Mouse (Mus musculus) CH12.LX (cell line): ENCODE data around the gene Gpr142. TPM values are rescaled to one million over a fixed set of nuclear protein-coding genes. Genes with fewer than 3 reads are reported as not detected.

Source experiments
- DNase-seq: peaks from one replicate; pipeline ENCODE4 v3.0.0-alpha.2; 2013; ENCODE audit errors: extremely low read depth
- H3K27ac ChIP-seq: 2 replicates; pipeline ENCODE4 v1.5.1; 2012; ENCODE audit warnings: low read depth, mild to moderate bottlenecking, control low read depth, moderate library complexity; ENCODE audit not compliant: insufficient read depth
- H3K27me3 ChIP-seq: replicated peaks from 2 replicates; pipeline ENCODE3; 2012; ENCODE audit warnings: inconsistent platforms
- H3K36me3 ChIP-seq, 2 experiments: replicated peaks in 1 of 2; 2 replicates each; pipeline versions ENCODE3 to v1.6.1; 2012; ENCODE audit warnings: inconsistent platforms in 1 of 2, low read length in 1 of 2, mild to moderate bottlenecking in 1 of 2, mixed read lengths in 1 of 2, moderate library complexity in 1 of 2; ENCODE audit not compliant: control insufficient read depth in 1 of 2, insufficient read depth in 1 of 2
- H3K4me1 ChIP-seq, 2 experiments: 2 replicates each; pipeline ENCODE4 v1.6.1; 2012; ENCODE audit warnings: inconsistent platforms in 1 of 2, moderate library complexity in 1 of 2; ENCODE audit not compliant: insufficient read depth in 2 of 2, control insufficient read depth in 1 of 2
- H3K4me2 ChIP-seq: 2 replicates; pipeline ENCODE4 v1.6.1; 2012; ENCODE audit warnings: low read depth, mild to moderate bottlenecking, control low read depth; ENCODE audit not compliant: poor library complexity, insufficient read depth, severe bottlenecking
- H3K4me3 ChIP-seq, 3 experiments: fragments of 150-350 bp in 1 of 3; sonication (generic) in 1 of 3; replicated peaks in 1 of 3; 2 replicates each; pipeline versions ENCODE3 to v1.5.1; 2011 to 2012; ENCODE audit warnings: low read depth in 2 of 3, low read length in 2 of 3, mild to moderate bottlenecking in 2 of 3, moderate library complexity in 2 of 3, control low read depth in 1 of 3, improper control_type of control experiment in 1 of 3, inconsistent platforms in 1 of 3, mixed read lengths in 1 of 3; ENCODE audit not compliant: poor library complexity in 1 of 3
- H3K79me2 ChIP-seq: replicated peaks from 2 replicates; pipeline ENCODE4 v1.6.1; 2012; ENCODE audit warnings: mild to moderate bottlenecking, moderate library complexity; ENCODE audit not compliant: control insufficient read depth, poor library complexity, insufficient read depth, severe bottlenecking; ENCODE audit errors: extremely low read depth
- H3K9ac ChIP-seq: 2 replicates; pipeline ENCODE4 v1.6.1; 2012; ENCODE audit warnings: low read depth, mild to moderate bottlenecking, control low read depth, moderate library complexity; ENCODE audit not compliant: insufficient read depth
- H3K9me3 ChIP-seq: replicated peaks from 2 replicates; pipeline ENCODE3; 2012; ENCODE audit warnings: low read length, inconsistent platforms, mixed read lengths
- CTCF ChIP-seq, 2 experiments: IDR thresholded peaks in 1 of 2; conservative IDR thresholded peaks in 1 of 2; 2 replicates each; pipeline ENCODE4 v1.5.1; 2011 to 2012; ENCODE audit warnings: low read depth in 2 of 2, low read length in 2 of 2, improper control_type of control experiment in 1 of 2, inconsistent platforms in 1 of 2, mild to moderate bottlenecking in 1 of 2, moderate library complexity in 1 of 2
- E2F4 ChIP-seq: IDR thresholded peaks from 2 replicates; pipeline ENCODE4 v1.6.1; 2011; ENCODE audit warnings: low read depth, low read length, improper control_type of control experiment; ENCODE audit not compliant: insufficient replicate concordance
- ELF1 ChIP-seq: IDR thresholded peaks from 2 replicates; pipeline ENCODE4 v1.6.1; 2014; ENCODE audit warnings: low read depth, mild to moderate bottlenecking, inconsistent platforms, low read length, improper control_type of control experiment
- IRF4 ChIP-seq: IDR thresholded peaks from 2 replicates; pipeline ENCODE4 v1.6.1; 2014; ENCODE audit warnings: low read depth, mild to moderate bottlenecking, inconsistent platforms, low read length, improper control_type of control experiment
- JUN ChIP-seq: IDR thresholded peaks from 2 replicates; pipeline ENCODE4 v1.6.1; 2011; ENCODE audit warnings: low read depth, mild to moderate bottlenecking, low read length, improper control_type of control experiment, moderate library complexity; ENCODE audit not compliant: insufficient read depth
- JUND ChIP-seq: conservative IDR thresholded peaks from 2 replicates; pipeline ENCODE4 v1.6.1; 2011; ENCODE audit warnings: low read depth, low read length, improper control_type of control experiment
- KAT2A ChIP-seq: IDR thresholded peaks from 2 replicates; pipeline ENCODE4 v1.6.1; 2012; ENCODE audit warnings: low read length, improper control_type of control experiment, inconsistent platforms; ENCODE audit not compliant: insufficient replicate concordance
- MAX ChIP-seq: IDR thresholded peaks from 2 replicates; pipeline ENCODE4 v1.6.1; 2011; ENCODE audit warnings: low read length, improper control_type of control experiment
- MXI1 ChIP-seq: IDR thresholded peaks from 2 replicates; pipeline ENCODE4 v1.6.1; 2011; ENCODE audit warnings: mild to moderate bottlenecking, low read depth, low read length, improper control_type of control experiment
- NELFE ChIP-seq: IDR thresholded peaks from 2 replicates; pipeline ENCODE4 v1.6.1; 2011; ENCODE audit warnings: low read depth, low read length, improper control_type of control experiment
- NRF1 ChIP-seq: IDR thresholded peaks from 2 replicates; pipeline ENCODE4 v1.6.1; 2014; ENCODE audit warnings: low read depth, mild to moderate bottlenecking, inconsistent platforms, low read length, improper control_type of control experiment, moderate library complexity
- SIN3A ChIP-seq: IDR thresholded peaks from 2 replicates; pipeline ENCODE4 v1.6.1; 2012; ENCODE audit warnings: low read length, improper control_type of control experiment, inconsistent platforms
- UBTF ChIP-seq: IDR thresholded peaks from 2 replicates; pipeline ENCODE4 v1.6.1; 2012; ENCODE audit warnings: low read depth, mild to moderate bottlenecking, inconsistent platforms, low read length, improper control_type of control experiment, moderate library complexity
- USF1 ChIP-seq: IDR thresholded peaks from 2 replicates; pipeline ENCODE4 v1.6.1; 2014; ENCODE audit warnings: low read depth, mild to moderate bottlenecking, inconsistent platforms, low read length, improper control_type of control experiment
- ZC3H11A ChIP-seq: IDR thresholded peaks from 2 replicates; pipeline ENCODE4 v1.6.1; 2012; ENCODE audit warnings: low read depth, mild to moderate bottlenecking, inconsistent platforms, low read length, improper control_type of control experiment
- ZNF384 ChIP-seq: IDR thresholded peaks from 2 replicates; pipeline ENCODE4 v1.6.1; 2012; ENCODE audit warnings: low read depth, low read length, improper control_type of control experiment, inconsistent platforms
- dilution Hi-C: fragments of 300-500 bp; cut with MboI; formaldehyde crosslinking; loops from 2 replicates; pipeline ENCODE4 v1.14.3; 2020; ENCODE audit warnings: low sequenced_read_pairs; ENCODE audit not compliant: extremely low pct_unique_long_range_greater_than_20kb, extremely low pct_ligation_motif_present
- in situ Hi-C: fragments of 300-500 bp; cut with MboI; formaldehyde crosslinking; loops from 3 replicates; pipeline ENCODE4 v1.14.3; 2019; ENCODE audit warnings: low sequenced_read_pairs, low pct_ligation_motif_present, low pct_unique_long_range_greater_than_20kb, mixed read lengths
- polyA plus RNA-seq: library from polyadenylated mRNA; unstranded; fragments of >175 nt; gene quantifications from 2 replicates; pipeline ENCODE4 v1.2.1, GENCODE M21; 2012; ENCODE audit warnings: low read depth; ENCODE audit not compliant: insufficient read length
- total RNA-seq, 2 experiments: library from RNA; depleted of rRNA; stranded (reverse); fragments of 300-350 nt in 1 of 2; fragments of >200 nt in 1 of 2; gene quantifications; 2 replicates each; pipeline ENCODE4 v1.2.3; 2012 to 2014

Gpr142 gene
- total and polyA plus RNA-seq, 3 experiments = not detected

GRCm38 (mm10) chr11:114792931-114793494 is 5.7 kb upstream of the Gpr142 start:
- Histone ChIP-seq H3K4me2 (no peak overlapping the region), H3K4me3 (no peak overlapping the region), H3K79me2 (no peaks in the 10 kb centered on the region), H3K27ac (no peak overlapping the region), H3K4me1 (peaks cover 7 to 32% of the 10 kb centered on the region in 2 experiments; a peak in 3 of 4 replicates), H3K27me3 (peaks cover 24% of the 10 kb centered on the region), H3K9me3 (peaks cover 11% of the 10 kb centered on the region), H3K9ac (no peak overlapping the region), H3K36me3 (peaks cover 0 to 4% of the 10 kb centered on the region in 2 experiments)
- in situ Hi-C loops (no loop called here), dilution Hi-C loops (no loop called here)
- no peak for TF ChIP-seq CTCF (conservative IDR thresholded peaks at IDR 0.05 in 1 of 2, IDR thresholded peaks at IDR 0.05 in 1 of 2; ENCODE audit: low read depth in 2 of 2, low read length in 2 of 2)
- no peak for TF ChIP-seq NELFE
- no peak for TF ChIP-seq UBTF
- no peak for TF ChIP-seq E2F4
- no peak for TF ChIP-seq JUN
- TF ChIP-seq ELF1 = no peak
- no peak for DNase-seq

DNA sequence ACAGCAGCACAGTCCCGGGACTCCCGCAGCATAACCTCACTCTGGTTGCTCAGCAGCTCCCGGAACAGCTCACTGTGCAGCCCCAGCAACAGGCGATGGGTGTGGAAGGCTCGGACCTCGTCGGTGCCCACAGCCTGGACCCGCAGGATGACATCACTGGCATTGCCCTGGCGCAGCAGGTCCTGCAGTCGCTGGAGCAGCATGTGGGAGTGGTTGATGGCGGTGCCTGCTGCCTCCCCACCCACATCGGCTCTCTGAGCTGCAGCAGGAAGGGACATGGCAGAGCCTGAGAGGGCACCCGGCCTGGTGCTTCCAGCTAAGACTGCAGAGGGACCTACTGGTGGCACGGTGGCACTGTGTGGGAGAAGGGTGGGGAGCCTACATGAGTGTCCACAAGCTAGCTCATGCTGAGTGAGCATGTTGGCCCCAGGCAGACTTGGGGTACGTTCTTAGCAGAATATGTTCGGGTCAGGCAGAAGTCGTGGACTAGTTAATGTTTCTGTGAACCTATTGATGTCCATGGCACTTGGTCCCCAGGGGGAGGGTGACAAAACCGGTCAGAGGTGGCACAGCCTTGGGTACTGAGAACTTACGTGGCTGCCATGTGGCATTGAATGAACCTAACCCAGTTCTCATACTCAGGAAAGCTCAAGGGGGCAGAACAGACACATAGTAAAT is 4.7 kb upstream of the Gpr142 start:
- H3K36me3 ChIP-seq = peaks cover 0 to 4% of the 10 kb centered on the region in 2 experiments
- H3K79me2 ChIP-seq = no peaks in the 10 kb centered on the region
- H3K9ac ChIP-seq = no peak overlapping the region
- dilution Hi-C loops (no loop called here), in situ Hi-C loops (no loop called here)
- H3K27me3 ChIP-seq = peaks cover 28% of the 10 kb centered on the region
- no peak for DNase-seq
- H3K27ac ChIP-seq = no peak overlapping the region
- no peak overlapping the region for H3K4me2 ChIP-seq
- peaks cover 4 to 26% of the 10 kb centered on the region in 2 experiments; a peak in 3 of 4 replicates for H3K4me1 ChIP-seq
- no peak for TF ChIP-seq KAT2A
- TF ChIP-seq ZNF384 = no peak
- no peak for TF ChIP-seq MAX
- TF ChIP-seq JUND = no peak
- TF ChIP-seq E2F4 = no peak
- TF ChIP-seq IRF4 = no peak
- TF ChIP-seq MXI1 = no peak
- TF ChIP-seq NRF1 = no peak
- no peak for TF ChIP-seq CTCF (conservative IDR thresholded peaks at IDR 0.05 in 1 of 2, IDR thresholded peaks at IDR 0.05 in 1 of 2; ENCODE audit: low read depth in 2 of 2, low read length in 2 of 2)
- TF ChIP-seq USF1 = no peak
- TF ChIP-seq NELFE = no peak
- TF ChIP-seq SIN3A = no peak
- TF ChIP-seq JUN = no peak
- TF ChIP-seq ZC3H11A = no peak
- H3K4me3 ChIP-seq = no peak overlapping the region
- H3K9me3 ChIP-seq = peaks cover 11% of the 10 kb centered on the region
